Mouse (Mus musculus) olfactory bulb, adult 2 months (tissue): ENCODE results near the gene Vmn1r52. TPM values are rescaled to one million over a fixed set of nuclear protein-coding genes. Genes with fewer than 3 reads are reported as not detected.
"Not testable (repeated sequence)": the region's sequence is repeated elsewhere in the genome, so short reads cannot be mapped to it uniquely, and the experiment has no call there.

Source experiments
- H3K27ac ChIP-seq: fragments of 200-500 bp; 2 replicates; pipeline ENCODE4 v1.5.1; 2012; ENCODE audit warnings: low read depth, low read length; ENCODE audit not compliant: insufficient read depth
- H3K4me1 ChIP-seq: fragments of 200-500 bp; 2 replicates; pipeline ENCODE4 v1.6.1; 2012; ENCODE audit warnings: low read length; ENCODE audit not compliant: control insufficient read depth, insufficient read depth
- H3K4me3 ChIP-seq: fragments of 200-500 bp; 2 replicates; pipeline ENCODE4 v1.5.1; 2012; ENCODE audit warnings: mild to moderate bottlenecking, low read depth, low read length, moderate library complexity; ENCODE audit not compliant: insufficient read depth
- CTCF ChIP-seq: fragments of 200-500 bp; IDR thresholded peaks from 2 replicates; pipeline ENCODE4 v1.5.1; 2012; ENCODE audit warnings: low read depth, mild to moderate bottlenecking, low read length, moderate library complexity; ENCODE audit not compliant: insufficient read depth
- POLR2A ChIP-seq: fragments of 200-500 bp; IDR thresholded peaks from 2 replicates; pipeline ENCODE4 v1.6.1; 2012; ENCODE audit warnings: mild to moderate bottlenecking, low read depth, low read length, moderate library complexity; ENCODE audit not compliant: insufficient read depth
- WGBS: fragments of 180-500 bp; shearing (Covaris S2); methylation state at CpG from one replicate; pipeline ENCODE4 v1.1.7; 2018; 5-methylcytosine and 5-hydroxymethylcytosine counted together
- polyA plus RNA-seq: library from polyadenylated mRNA; stranded (reverse); fragments of >200 nt; gene quantifications from 2 replicates; pipeline ENCODE4 v1.2.4, GENCODE M21; 2012; ENCODE audit warnings: low replicate concordance; ENCODE audit not compliant: missing spikeins, insufficient read depth, insufficient read length

The Vmn1r52 gene
- not detected in 2 replicates for polyA plus RNA-seq

- Histone ChIP-seq H3K4me3 (no peak within 1 kb of the TSS), H3K4me1 (no peaks in the 10 kb centered on the region), H3K27ac (no peak within 1 kb of the TSS)
- TF ChIP-seq POLR2A (no peak), CTCF (no peak)
- 73% methylated on average over 2 of the region's 2 CpGs for WGBS
These were observed at the start of gene Vmn1r52 for GRCm38 (mm10) chr6:90174508-90174907. Vmn1r52 (plus strand) TSS chr6:90174808.

GRCm38 (mm10) chr6:90160139-90160538, 14.5 kb upstream of the Vmn1r52 start:
- no peak for TF ChIP-seq POLR2A
- no peak for TF ChIP-seq CTCF
- 86% methylated on average over 3 of the region's 3 CpGs for WGBS

GRCm38 (mm10) chr6:90202493-90202892, 27.9 kb downstream of the Vmn1r52 start, which contains the start of gene V1ra8:
V1ra8 (plus strand) TSS chr6:90202793.
- H3K4me1 ChIP-seq, H3K4me3 ChIP-seq, H3K27ac ChIP-seq: not testable (repeated sequence)
- 79% methylated on average over 2 of the region's 2 CpGs for WGBS

More at GRCm38 (mm10) chr6:90160139-90160538, 14.5 kb upstream of the Vmn1r52 start:
- H3K4me1 ChIP-seq, result no peaks in the 10 kb centered on the region
- H3K27ac ChIP-seq, result no peak overlapping the region
- no peak overlapping the region for H3K4me3 ChIP-seq

GRCm38 (mm10) chr6:90224338-90224737, 49.7 kb downstream of the Vmn1r52 start, which contains the start of gene Vmn1r53:
Vmn1r53 (minus strand) TSS chr6:90224438.
- no peak within 1 kb of the TSS for H3K4me3 ChIP-seq
- no peak for TF ChIP-seq POLR2A
- TF ChIP-seq CTCF, result no peak
- 81% methylated on average over 1 of the region's 1 CpGs for WGBS
- H3K4me1 ChIP-seq, result no peaks in the 10 kb centered on the region
- no peak within 1 kb of the TSS for H3K27ac ChIP-seq

Other genes starting within 250 kb of the Vmn1r52 start
- gene Vmn1r45, start 234.2 kb upstream of the Vmn1r52 start, polyA plus RNA-seq, result not detected in 2 replicates
- gene Vmn1r46, start 205.5 kb upstream of the Vmn1r52 start, polyA plus RNA-seq, result not detected in 2 replicates
- gene Vmn1r47, start 158.7 kb upstream of the Vmn1r52 start, polyA plus RNA-seq, result not detected in 2 replicates
- gene Vmn1r48, start 138.0 kb upstream of the Vmn1r52 start, polyA plus RNA-seq, result not detected in 2 replicates
- not detected in 2 replicates for gene Vmn1r49, start 96.3 kb upstream of the Vmn1r52 start, polyA plus RNA-seq
- not detected in 2 replicates for gene Vmn1r50, start 73.4 kb upstream of the Vmn1r52 start, polyA plus RNA-seq
- not detected in 2 replicates for gene Vmn1r51, start 52.2 kb upstream of the Vmn1r52 start, polyA plus RNA-seq
- not detected in 2 replicates for gene V1ra8, start 28.0 kb downstream of the Vmn1r52 start, polyA plus RNA-seq
- not detected in 2 replicates for gene Vmn1r53, start 49.6 kb downstream of the Vmn1r52 start, polyA plus RNA-seq
- not detected in 2 replicates for gene Vmn1r54, start 71.5 kb downstream of the Vmn1r52 start, polyA plus RNA-seq
- not detected in 2 replicates for gene BC048671, start 126.4 kb downstream of the Vmn1r52 start, polyA plus RNA-seq
- gene Chst13, start 150.4 kb downstream of the Vmn1r52 start, polyA plus RNA-seq, result not detected in 2 replicates
- gene Uroc1, start 158.5 kb downstream of the Vmn1r52 start, polyA plus RNA-seq, result not detected in 2 replicates
- gene Zxdc, start 194.7 kb downstream of the Vmn1r52 start, polyA plus RNA-seq, result not detected in 2 replicates